Mouse (Mus musculus): ENCODE results near the gene Tmprss4.

DNA sequence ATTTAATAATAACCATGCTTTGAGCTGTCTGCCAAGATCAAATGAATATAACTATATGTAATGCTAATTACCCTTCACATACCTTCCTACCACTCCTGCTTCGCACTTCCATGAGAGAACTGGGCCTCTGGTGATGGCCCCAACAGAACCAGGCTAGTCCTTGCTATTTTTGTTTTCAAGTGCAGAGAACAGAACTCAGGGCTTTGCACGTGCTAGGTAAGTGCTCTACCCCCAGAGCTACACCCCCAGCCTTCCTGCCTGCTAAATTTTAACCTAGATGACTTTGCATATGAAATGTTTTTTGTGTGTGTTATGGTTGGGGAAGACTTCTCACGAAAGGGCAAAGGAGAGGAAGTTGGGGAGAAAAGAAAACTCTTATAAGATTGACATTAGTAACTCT lies 21.4 kb downstream of the Tmprss4 start:
- TF ChIP-seq CTCF (IDR thresholded peaks at IDR 0.05): no peak
- TF ChIP-seq EP300 (IDR thresholded peaks at IDR 0.05): no peak
